Mouse (Mus musculus): Measurements from ENCODE around the gene Rgs6.

Rgs6 gene

GRCm38 (mm10) chr12:83043980-83044620 lies 456.0 kb downstream of the Rgs6 start:
- DNase-seq = no peak

GRCm38 (mm10) chr12:83044621-83044990 lies 456.5 kb downstream of the Rgs6 start:
- no peak for DNase-seq

- DNase-seq = peak; percentile 29 to 36
Measured at GRCm38 (mm10) chr12:83045001-83045531, 457.0 kb downstream of the Rgs6 start.

GRCm38 (mm10) chr12:83046734-83047133 lies 458.6 kb downstream of the Rgs6 start:
- DNase-seq = no peak

- no peak for DNase-seq
Measured at GRCm38 (mm10) chr12:83047710-83048109, 459.6 kb downstream of the Rgs6 start.

- DNase-seq = no peak
Measured at GRCm38 (mm10) chr12:83050514-83050913, 462.4 kb downstream of the Rgs6 start.

- DNase-seq = no peak
Measured at GRCm38 (mm10) chr12:83052391-83052790, 464.3 kb downstream of the Rgs6 start.

GRCm38 (mm10) chr12:83055690-83056089 lies 467.6 kb downstream of the Rgs6 start:
- no peak for DNase-seq

GRCm38 (mm10) chr12:83066426-83066825 lies 478.3 kb downstream of the Rgs6 start:
- DNase-seq = no peak

GRCm38 (mm10) chr12:83070848-83071247 lies 482.8 kb downstream of the Rgs6 start:
- DNase-seq = no peak

GRCm38 (mm10) chr12:83072181-83072887 lies 484.2 kb downstream of the Rgs6 start:
- DNase-seq = peak; percentile 14 to 39

GRCm38 (mm10) chr12:83072951-83073878 lies 485.1 kb downstream of the Rgs6 start:
- peak in 1 of 2 experiments; percentile 16 for DNase-seq

- DNase-seq = no peak
Measured at GRCm38 (mm10) chr12:83073879-83074368, 485.8 kb downstream of the Rgs6 start.

GRCm38 (mm10) chr12:83076179-83076578 lies 488.1 kb downstream of the Rgs6 start:
- DNase-seq = no peak

- no peak for DNase-seq
Measured at GRCm38 (mm10) chr12:83077486-83077885, 489.4 kb downstream of the Rgs6 start.

- no peak for DNase-seq
Measured at GRCm38 (mm10) chr12:83083427-83083826, 495.3 kb downstream of the Rgs6 start.

GRCm38 (mm10) chr12:83084614-83085013 lies 496.5 kb downstream of the Rgs6 start:
- DNase-seq = no peak

GRCm38 (mm10) chr12:83087010-83087409 lies 498.9 kb downstream of the Rgs6 start:
- no peak for DNase-seq

- no peak for DNase-seq
Measured at GRCm38 (mm10) chr12:83087555-83087954, 499.5 kb downstream of the Rgs6 start.

- DNase-seq = no peak
Measured at GRCm38 (mm10) chr12:83092001-83092400, 503.9 kb downstream of the Rgs6 start.

- DNase-seq = no peak
Measured at GRCm38 (mm10) chr12:83097787-83098186, 509.7 kb downstream of the Rgs6 start.

- DNase-seq = no peak
Measured at GRCm38 (mm10) chr12:83098646-83099371, 510.7 kb downstream of the Rgs6 start.

Measured in cerebellum, postnatal 36 days (tissue).